Mouse (Mus musculus): ENCODE measurements at regions not wholly inside any gene's neighbourhood (a gene's known extent, or its start where the extent isn't known, plus 50 kb on each side); places are given as distances from the start of the nearest gene placed in this dataset.

DNA sequence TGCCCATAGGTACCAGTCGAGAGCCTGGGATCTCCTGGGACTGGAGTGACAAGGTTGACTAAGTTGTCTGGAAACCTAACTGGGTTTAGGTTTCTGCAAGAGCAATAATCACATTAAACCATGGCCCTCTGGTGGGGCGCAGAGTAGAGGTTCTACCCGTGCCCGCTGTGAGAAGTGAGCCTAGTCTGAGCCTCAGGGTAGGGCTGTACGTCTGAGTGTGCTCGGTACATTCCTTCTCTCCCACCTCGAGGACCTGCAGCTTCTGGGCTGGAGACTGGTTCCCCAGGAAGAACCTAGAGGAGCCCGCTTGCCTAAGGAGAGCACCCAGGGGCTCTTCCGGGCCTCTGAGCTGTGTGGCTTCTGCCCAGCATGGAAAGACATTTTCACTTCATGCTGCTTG, 70.2 kb upstream of the Casz1 start:
- TF ChIP-seq CTCF (IDR thresholded peaks at IDR 0.05; ENCODE audit: low read depth, low read length) (no peak), POLR2A (IDR thresholded peaks at IDR 0.05; ENCODE audit: borderline replicate concordance, low read depth, low read length) (no peak)

Measured in bone marrow macrophage, adult 2 months (primary cell).